Mouse (Mus musculus): Measurements from ENCODE around the gene Strn3.
"Not testable (repeated sequence)": the region's sequence is repeated elsewhere in the genome, so short reads cannot be mapped to it uniquely, and the experiment has no call there.

The Strn3 gene

DNA sequence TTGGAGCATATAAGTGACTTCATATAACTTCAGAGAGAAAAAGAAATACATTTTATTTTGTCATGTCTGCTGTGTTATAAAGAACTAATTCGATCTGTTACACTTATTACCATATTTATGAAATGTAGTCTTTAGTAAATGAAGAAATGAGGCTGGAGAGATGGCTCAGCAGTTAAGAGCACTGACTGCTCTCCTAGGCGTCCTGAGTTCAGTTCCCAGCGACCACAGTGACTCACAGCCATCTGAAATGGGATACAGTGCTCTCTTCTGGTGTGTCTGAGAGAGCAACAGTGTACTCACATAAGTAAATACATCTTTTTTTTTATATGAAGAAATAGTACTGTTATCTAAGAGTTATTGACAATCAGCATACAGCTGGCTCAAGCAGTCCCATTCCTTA, 1.7 kb upstream of the Strn3 start:
- DNase-seq, result no peak

DNA sequence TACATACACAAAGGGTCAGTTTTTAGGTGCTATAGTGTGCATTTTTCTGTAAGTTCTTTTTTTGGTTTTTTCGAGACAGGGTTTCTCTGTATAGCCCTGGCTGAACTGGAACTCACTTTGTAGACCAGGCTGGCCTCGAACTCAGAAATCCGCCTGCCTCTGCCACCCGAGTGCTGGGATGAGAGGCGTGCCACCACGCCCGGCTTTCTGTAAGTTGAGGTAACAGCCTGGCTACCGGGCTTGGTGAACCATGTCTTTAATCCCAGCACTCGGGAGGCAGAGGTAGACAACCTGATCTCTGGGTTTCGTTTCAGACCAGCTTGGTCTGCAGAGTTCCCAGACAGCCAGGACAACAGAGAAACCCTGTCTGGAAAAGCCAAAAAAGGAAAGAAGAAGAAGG, 1.2 kb upstream of the Strn3 start:
- not testable (repeated sequence) for DNase-seq

DNA sequence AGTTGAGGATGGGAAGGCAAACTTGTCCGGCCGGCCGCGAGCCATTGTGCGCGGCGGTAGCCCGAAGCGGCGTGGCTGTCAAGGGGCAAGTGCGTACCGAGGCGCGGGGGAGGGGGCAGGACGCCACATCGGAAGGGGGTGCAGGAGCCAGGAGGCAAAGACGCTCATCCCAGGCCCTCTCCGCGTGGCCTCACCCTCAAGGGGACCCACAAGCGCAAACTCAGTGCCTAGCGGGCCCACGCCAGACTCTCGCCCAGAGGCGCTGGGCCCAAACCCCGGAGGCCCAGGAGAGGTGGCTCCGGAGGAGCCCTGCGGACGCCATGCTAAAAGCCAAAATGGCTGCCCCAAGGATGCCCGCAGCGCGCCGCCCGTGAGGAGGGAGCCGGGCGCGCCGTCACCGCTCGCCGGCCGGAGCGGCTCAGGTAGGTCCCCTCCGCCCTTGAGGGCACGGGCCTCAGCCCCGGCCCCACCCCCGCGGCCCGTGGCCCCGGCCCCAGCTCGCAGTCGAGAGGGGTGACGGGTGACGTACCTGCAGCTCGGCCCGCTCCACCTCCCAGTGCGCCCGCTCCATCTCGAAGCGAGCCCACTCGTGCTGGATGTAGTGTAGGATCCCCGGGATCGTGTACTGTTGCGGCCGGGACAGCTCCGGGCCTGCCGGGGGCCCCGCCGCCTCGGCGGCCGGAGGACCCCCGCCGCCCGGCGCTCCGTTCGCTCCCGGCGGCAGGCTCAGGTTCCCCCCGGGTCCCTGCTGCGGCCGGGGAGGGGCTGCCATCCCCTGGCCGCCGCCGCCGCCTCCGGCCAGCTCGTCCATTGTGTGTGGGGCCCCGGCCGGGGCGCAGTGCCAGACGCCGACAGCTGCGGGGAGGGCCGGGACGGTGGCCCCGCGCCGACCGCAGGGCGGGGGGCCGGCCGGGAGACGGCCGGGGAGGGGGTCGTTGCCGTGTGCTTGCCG, 528 bp downstream of the Strn3 start, which contains the start of gene Ap4s1:
Gene Ap4s1, plus strand, starts transcription at position 141 of the 952 bp plus-strand sequence.
- peak; percentile 61 to 62 for DNase-seq

DNA sequence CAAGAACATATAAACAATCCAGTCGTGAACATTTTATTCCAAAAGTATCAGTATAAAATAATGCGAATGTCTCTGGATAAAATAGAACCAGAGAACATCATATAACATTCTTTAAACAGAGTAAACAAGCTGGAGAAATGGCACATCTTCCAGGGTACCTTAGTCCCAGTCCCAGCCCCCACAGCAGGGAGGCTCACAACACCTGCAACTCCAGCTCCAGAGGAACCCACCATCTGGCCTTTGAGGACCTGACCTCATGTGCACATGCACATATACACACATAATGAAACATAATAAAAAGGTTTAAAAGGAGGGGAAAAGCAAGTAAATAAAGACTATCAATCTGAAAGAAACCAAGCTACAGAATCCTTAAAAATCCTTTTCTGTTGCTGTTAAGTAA, 3.2 kb downstream of the Strn3 start:
- DNase-seq, result peak; percentile 15 to 38

DNA sequence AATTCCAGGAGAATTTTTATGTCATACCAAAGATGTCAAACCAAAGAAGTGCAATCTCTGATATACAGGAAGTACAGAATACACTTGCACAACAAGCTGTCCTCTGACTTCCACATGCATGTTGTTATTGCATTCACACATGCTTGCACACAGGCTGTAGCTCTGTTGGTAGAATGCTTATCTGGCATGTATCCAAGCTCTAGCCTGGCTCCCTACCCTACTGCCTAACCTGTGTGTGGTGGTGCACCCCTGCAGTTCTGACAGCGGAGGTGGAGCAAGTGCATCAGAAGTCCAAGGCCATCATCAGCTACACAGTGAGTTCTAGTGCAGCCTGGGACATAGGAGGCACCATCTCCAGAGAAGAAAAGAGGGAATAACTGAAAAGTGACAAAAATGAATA, 12.9 kb downstream of the Strn3 start:
- DNase-seq, result no peak

DNA sequence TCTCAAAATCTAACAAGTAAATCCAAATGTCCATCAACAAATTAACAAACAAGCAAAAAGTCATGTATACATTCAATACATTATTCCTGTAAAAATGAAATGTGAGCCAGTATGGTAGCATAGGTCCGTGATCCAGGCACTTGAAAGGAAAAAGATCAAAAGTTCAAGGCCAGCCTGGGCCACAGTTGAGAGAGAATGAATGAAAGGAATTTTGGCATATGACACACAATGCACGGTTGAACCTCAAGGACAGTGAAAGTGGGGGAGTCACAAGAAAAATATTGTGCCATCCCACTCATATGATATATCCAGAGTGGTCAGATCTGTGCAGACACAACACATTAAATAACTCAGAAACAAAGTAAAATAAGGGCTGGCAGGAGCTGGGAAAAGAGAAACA, 15.3 kb downstream of the Strn3 start:
- DNase-seq, result no peak

DNA sequence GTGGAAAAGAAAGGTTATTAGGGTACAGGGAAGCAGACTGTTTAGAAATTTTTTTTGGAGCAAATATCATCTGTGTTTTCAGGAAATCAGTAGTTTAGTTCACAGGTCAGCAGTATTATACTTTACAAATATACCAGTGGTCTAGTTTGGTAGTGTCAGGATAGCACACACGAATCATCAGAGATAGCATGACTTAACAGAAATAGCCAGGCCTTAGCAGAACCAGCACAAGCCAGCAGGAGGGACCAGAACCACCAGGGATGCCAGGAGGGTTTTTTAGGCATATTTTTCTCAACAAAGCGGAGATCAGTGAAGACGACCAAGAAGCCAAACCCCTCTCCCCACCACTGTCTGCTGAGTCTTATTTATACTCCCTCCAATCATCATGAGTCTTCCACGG, 18.4 kb downstream of the Strn3 start:
- no peak for DNase-seq

DNA sequence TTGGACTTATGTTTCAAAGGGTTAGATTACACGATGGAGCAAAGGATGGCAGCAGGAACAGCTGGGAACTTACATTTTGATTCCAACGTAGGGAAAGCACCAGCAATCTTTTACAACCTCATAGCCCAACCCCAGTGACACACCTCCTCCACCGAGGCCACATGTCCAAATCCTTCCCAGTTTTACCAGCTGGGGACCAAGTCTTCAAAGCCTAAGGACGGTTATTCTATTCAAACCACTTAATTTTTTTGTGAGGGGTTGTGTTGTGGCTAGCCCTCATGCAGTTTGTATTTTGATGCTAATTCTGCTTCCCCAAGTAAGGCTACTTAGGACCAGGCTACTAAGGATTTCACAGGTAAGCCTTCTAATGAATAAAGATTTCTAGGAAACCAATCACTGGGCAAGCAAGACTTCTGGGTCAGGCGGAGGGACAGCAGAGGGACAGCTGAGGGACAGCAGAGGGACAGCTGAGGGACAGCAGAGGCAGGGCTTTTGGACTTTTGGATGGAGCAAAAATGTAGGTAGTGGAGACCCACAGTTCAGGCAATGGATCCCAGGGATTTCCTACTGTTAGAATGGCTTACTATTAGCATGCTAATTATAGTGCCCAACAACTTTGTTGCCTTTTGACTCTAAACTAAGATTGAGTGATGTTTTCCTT, 20.3 kb downstream of the Strn3 start:
- DNase-seq, result no peak

DNA sequence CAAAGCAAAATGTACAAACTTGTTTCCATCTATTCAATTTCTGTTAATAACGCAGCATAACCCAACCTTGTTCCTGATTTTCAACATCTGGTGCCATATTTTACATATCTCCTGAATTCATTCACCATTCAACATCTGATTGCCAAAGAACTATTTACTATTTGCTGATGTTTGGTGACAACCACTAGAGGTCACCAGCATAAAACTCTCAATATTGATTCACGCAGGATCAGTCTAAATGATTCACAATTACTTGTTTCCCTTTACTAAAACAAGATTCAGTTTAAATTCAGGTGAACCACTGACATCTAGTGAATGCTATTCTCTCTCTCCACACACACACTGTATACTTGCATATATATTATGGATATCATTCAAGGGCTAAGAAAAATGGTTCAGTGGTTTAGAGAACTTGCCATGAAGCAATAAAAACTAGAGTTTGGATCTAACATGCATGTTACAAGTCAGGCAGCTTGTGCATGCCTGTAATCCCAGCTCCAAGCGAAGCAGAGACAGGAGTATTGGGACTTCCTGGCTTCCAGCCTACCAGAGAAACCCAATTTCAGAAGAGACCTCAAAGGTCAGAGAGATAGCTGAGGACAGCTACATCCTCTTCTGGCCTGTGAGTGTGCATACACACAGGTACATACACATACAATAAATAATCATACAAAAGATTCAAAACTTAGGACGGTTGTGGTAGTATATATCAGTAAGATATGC, 24.8 kb downstream of the Strn3 start:
- no peak for DNase-seq

DNA sequence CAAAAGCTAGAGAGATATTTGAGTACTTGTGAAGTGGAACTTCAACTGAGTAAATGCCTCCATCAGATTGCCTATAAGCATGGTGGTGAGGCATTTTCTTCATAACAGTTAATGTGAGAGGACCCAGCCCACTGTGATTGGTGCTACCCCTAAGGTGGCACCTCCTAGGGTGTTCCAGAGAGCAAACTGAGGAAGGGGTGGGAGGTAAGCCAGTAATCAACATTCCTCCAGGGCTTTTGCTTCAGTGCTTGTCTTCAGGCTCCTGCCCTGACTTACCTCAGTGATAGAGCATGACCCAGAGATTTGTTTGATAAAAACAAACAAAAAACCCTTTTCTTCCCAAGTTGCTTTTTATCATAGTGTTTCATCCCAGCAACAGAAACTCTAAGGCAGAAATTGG, 27.8 kb downstream of the Strn3 start:
- DNase-seq, result no peak

DNA sequence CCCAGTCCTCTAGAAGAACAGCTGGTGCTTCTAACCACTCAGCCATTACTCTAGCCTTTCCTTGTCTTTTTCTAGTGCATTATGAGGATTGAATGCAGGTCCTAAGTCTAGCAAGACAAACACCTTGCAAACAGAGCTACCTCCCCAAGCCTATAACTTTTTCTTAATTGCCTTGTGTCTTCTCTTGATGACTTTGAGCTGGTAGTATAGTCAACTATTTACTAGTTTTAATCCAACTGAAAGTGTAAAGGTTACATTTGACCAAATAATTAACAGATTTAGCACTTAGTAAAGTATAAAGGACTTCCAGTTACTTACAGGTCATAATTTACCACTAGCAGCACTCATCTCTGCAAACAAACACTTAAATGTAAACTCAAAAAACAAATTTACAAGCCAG, 28.7 kb downstream of the Strn3 start:
- DNase-seq, result no peak

DNA sequence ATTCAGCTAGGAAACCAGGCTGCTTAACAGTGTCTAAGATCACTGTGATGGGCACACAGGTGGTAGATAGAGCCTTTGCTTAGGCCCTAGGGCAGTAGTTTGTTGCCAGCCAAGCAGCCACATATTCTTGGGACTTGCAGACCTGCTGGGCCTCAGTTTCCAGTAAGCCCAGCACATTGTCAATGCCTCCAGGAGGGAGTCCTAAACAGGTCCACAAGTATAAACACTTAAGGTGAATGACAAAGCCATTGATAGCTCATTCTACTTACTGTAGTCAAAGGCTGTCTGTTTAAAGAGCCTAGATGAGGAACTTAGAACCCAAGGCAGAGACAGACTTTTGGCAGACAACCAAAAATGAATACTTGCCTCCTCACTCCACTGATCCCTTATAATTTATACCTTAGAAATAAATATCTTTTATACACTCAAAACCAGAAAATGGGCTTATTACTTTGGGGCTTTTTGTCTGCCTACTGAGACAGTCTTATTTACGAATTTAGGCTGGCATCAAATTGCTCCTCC, 35.7 kb downstream of the Strn3 start:
- DNase-seq, result no peak

DNA sequence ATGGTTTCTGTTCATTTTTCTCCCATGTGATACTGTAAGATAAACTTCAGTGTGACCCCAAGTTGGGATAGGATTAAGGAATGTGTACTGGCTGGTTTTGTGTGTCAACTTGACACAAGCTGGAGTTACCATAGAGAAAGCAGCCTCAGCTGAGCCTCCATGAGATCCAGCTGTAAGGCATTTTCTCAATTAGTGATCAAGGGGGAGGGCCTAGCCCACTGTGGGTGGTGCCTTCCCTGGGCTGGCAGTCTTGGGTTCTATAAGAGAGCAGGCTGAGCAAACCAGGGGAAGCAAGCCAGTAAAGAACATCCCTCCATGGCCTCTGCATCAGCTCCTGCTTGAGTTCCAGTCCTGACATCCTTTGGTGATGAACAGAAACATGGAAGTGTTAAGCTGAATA, 42.3 kb downstream of the Strn3 start:
- not testable (repeated sequence) for DNase-seq

DNA sequence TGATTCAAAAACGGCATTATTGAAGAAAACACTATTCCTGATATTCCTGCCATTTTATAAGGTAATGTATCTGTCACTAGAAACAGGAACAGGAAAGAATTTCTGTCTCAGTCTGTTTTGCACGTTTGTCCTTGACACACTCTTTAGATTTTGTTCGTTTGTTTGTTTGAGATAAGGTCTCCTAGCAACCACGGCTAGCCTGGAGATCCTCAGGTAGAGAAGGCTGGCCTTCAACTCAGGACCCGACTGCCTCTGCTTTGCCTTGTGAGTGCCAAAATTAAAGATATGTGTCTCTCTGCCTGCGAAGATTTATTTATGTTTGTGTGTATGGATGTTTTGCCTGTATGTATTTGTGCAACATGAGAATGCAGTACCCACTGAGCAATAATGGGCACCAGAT, 49.8 kb downstream of the Strn3 start:
- no peak for DNase-seq

DNA sequence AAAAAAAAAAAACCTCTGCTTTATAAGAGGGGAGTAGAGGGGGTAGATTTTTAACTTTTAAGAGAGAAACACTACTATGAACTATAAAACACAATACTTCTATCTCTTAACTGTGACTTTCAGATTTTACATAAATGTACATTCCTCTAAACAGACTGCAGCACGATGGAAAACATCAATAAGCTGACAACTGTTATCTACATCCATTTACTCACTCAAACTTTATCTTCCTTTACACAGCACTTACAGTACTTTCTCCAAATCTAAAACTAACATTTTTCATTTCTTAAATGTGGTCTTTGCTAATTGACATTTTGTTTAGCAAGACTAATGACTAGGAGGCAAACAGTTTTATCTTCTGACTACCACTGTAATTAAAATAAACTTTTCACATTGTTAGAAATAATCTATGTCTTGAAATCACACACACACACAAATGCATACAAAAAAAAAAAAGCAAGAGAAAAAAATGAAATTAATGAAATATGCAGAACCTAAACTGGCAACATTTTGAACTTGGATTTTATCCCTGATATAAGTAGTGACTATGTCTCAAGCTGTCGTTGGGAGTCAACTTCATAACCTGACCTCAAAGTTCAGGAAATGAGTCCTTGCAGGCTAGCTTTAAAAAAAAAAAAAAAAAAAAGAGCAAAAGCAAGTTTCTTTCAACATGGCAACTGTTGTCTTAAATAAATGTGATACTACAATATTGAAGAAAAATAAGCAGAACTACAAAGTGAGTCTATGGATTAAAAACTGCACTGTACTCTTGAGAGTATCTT, 54.8 kb downstream of the Strn3 start:
- no peak for DNase-seq

DNA sequence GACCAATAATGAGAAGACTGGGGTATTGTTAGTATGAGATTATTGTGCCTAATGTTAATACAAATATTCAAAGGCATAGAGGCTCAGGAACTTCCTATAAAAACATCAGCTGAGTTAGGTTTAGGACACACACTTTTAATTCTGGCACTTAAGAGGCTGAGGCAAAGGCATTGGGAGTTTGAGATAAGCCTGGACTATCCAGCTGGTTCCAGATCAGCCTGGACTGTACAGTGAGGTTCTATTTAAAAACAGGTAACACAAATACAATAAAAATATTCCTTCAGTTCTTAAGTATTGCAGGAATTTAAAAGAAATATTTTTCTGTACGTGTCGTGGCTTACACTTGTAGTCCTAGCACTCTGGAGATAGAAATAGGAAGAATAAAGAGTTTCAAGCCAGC, 55.4 kb downstream of the Strn3 start:
- no peak for DNase-seq

DNA sequence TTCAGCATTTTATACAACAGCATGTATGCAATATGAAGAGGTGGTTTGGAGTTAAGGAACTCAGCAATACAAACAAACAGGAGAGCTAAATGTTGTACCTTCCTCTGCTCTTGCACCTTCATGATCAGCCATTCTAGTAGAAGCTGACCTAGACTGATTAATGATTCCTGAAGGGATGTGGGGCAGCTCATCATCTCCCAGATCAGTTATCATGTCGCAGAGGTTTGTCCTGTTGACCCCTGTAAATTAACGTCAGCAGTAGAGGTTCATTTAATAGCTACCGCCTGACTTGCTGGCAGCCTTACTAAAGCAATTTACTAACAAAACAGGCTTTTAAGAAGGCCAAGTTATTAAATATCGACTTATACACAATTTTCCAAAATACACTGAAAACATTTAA, 58.2 kb downstream of the Strn3 start:
- DNase-seq, result no peak

DNA sequence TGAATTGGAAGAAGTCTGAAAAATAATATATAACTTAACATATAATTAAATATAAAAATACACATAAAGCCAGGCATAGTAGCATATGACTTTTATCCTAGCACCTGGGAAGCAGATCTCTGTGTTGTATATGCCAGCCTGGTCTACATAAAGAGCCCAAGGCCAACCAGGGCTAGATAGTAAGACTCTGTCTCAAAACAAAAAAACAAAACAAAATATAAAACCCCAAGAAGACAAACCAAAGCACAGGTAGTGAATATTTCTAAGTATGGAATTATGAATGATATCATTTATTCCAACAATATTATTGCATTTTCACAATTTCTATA, 68.4 kb downstream of the Strn3 start:
- no peak for DNase-seq

DNA sequence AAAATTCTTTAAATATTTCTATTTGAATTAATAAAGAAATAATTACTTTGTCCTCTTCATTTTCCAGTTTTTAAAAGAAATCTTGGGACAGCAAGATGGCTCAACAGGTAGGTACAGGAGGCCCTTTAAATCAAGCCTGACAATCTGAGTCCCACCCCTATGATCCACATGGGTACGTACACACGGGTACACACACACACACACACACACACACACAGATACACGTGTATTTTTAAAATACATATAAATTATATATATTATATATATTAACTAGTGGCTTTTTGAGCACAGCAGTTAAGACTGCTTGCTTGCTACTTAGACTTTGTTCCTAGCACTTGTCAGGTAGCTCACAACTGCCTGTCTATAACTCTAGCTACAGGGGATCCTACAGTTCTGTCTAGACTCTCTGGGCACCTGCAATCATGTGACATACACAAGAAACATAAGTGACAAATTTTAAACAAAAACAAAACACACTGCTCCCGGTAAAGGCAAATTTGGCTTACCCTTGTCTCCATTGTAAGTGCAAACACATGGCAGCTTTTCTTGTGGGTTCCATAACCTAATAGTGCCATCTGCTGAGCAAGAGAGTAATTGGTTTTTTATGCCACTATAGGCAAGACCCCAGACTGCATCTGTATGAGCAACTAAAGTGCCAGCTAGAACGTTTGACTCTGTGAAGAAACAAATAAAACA, 68.9 kb downstream of the Strn3 start:
- no peak for DNase-seq

DNA sequence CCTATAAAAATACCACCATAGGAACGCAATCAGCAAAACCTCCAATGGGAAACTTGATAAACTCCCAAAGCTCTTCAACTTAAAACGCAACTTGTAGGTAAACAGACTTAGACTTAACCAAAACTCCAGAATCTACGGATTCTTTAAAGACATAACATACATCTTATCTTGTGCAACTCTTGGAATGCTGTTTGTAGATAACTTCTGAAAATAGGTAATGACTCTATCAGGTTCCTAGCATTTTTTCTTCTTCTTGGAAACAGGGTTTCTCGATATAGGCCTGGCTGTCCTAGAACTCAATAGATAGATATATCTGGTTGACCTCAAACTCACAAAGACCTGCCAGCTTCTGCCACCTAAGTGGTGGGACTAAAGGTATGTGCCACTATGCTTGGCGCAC, 70.5 kb downstream of the Strn3 start:
- no peak for DNase-seq

DNA sequence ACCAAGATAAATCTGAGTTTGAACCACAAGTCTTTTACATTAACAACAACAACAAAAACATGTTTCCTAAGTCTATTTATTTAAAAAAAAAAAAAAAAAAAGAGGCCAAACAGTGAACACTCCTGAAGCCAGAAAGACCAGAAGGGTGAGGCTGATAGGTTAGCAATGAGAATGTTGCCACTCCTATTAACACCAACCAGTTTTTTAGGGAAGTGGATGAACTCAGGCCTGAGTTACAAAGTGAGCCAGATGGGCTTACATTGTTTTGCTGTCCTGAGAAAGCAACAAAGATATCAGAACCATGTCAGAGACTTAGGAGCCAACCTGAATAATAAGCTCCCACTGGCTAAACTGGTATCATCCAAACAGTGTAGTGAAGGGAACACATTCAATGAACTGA, 71.1 kb downstream of the Strn3 start:
- no peak for DNase-seq

DNA sequence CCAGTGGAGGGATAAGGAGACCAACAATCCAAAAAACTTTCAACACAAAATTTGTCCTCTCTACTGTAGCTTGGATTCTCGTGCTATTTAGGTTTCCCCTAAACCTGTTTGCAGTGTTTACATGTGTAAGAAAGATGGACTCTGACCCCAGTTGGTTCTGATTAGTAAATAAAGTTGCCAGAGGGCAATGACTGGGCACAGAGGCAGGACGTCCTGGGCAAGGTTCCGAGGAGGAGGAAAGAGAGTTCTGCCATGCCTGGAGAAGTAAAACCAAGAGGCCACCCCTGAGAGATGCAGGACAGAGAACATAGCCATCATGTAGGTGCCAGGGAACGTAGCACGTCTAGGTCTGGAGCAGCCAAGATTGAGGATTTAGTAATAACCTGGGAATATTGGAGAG, 79.3 kb downstream of the Strn3 start:
- no peak for DNase-seq

Measured in thymus, adult 18-20 months (tissue).